Mouse (Mus musculus) stomach, postnatal 0 days (tissue): Measurements from ENCODE around the gene Dync1i2. TPM values are rescaled to one million over a fixed set of nuclear protein-coding genes. Genes with fewer than 3 reads are reported as not detected.

Source experiments
- ATAC-seq: fragments of 200-750 bp; cut with Nextera tagmentation; 2 replicates; pipeline ENCODE4 v1.8.0; 2017; ENCODE audit not compliant: low FRiP score, low TSS enrichment
- DNase-seq: peaks from one replicate; pipeline ENCODE4 v3.0.0-alpha.2; 2016; ENCODE audit warnings: low spot score
- H3K27ac ChIP-seq: fragments of 300-500 bp; sonication (generic); replicated peaks from 2 replicates; pipeline ENCODE4 v1.5.1; 2014; ENCODE audit warnings: mild to moderate bottlenecking, control low read depth
- H3K27me3 ChIP-seq: fragments of 300-500 bp; sonication (generic); 2 replicates; pipeline ENCODE4 v1.6.1; 2014; ENCODE audit warnings: low read length; ENCODE audit not compliant: control insufficient read depth, insufficient read depth
- H3K36me3 ChIP-seq: fragments of 300-500 bp; sonication (generic); 2 replicates; pipeline ENCODE4 v1.6.1; 2014; ENCODE audit warnings: low read length, mixed read lengths; ENCODE audit not compliant: control insufficient read depth, insufficient read depth
- H3K4me1 ChIP-seq: fragments of 300-500 bp; sonication (generic); replicated peaks from 2 replicates; pipeline ENCODE4 v1.6.1; 2014; ENCODE audit warnings: antibody characterized with exemption; ENCODE audit not compliant: control insufficient read depth, insufficient read depth
- H3K4me2 ChIP-seq: fragments of 300-500 bp; sonication (generic); replicated peaks from 2 replicates; pipeline ENCODE4 v1.6.1; 2014; ENCODE audit warnings: low read depth, mild to moderate bottlenecking, control low read depth, moderate library complexity
- H3K4me3 ChIP-seq: fragments of 300-500 bp; sonication (generic); 2 replicates; pipeline ENCODE4 v1.5.1; 2014; ENCODE audit warnings: low read depth, low read length, control low read depth
- H3K9ac ChIP-seq: fragments of 300-500 bp; sonication (generic); 2 replicates; pipeline ENCODE4 v1.6.1; 2014; ENCODE audit warnings: mild to moderate bottlenecking, low read length, control low read depth, mixed read lengths
- H3K9me3 ChIP-seq: fragments of 300-500 bp; sonication (generic); 2 replicates; pipeline ENCODE4 v1.6.1; 2016; ENCODE audit warnings: low read length; ENCODE audit not compliant: control insufficient read depth
- CTCF ChIP-seq: IDR thresholded peaks from 2 replicates; pipeline ENCODE4 v1.5.1; 2016; ENCODE audit warnings: antibody characterized with exemption, low read depth, mild to moderate bottlenecking, moderate library complexity
- EP300 ChIP-seq: optimal IDR thresholded peaks from 2 replicates; pipeline ENCODE3; 2016; ENCODE audit warnings: antibody characterized with exemption
- WGBS: fragments of 180-500 bp; shearing (Covaris S2); extraction: QIAGEN DNeasy Blood & Tissue Kit; methylation state at CpG from one replicate; pipeline ENCODE4 v1.1.7; 2014; 5-methylcytosine and 5-hydroxymethylcytosine counted together
- polyA plus RNA-seq: library from polyadenylated mRNA; unstranded; fragments of >200 nt; fragmentation: Nextera tagmentation; extraction: Ambion mirVana; gene quantifications from 2 replicates; pipeline ENCODE4 v1.2.1, GENCODE M21; 2015

Gene Dync1i2
- polyA plus RNA-seq, 1 experiment from 2014 or later: 59.2 TPM

DNA sequence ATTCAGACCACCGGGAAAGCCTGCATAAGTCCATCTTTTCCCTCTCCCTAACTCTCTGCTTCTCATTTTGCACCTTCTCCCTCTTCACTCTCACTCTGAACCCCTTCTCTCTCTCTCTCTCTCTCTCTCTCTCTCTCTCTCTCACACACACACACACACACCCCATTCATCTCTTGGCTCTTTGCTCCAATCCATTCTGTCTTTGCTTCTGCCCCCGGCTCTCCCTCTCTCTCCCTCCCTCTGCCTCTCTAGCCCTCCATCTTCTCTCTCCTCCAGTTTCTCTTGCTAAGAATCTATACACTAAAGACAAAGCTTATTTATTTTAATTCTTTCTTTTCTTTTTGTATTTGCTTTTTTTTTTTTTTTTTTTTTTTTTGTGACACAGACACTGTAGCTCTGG is 98.2 kb downstream of the Dync1i2 start:
- Histone ChIP-seq H3K27ac (no peak overlapping the region), H3K4me3 (no peak overlapping the region), H3K9me3 (no peaks in the 10 kb centered on the region), H3K9ac (no peak overlapping the region), H3K4me1 (no peaks in the 10 kb centered on the region), H3K27me3 (no peaks in the 10 kb centered on the region), H3K4me2 (no peak overlapping the region), H3K36me3 (peaks cover 14% of the 10 kb centered on the region)
- 52% methylated on average over 2 of the region's 2 CpGs for WGBS
- TF ChIP-seq CTCF: no peak
- TF ChIP-seq EP300: no peak
- no peak for DNase-seq
- ATAC-seq: no peak

DNA sequence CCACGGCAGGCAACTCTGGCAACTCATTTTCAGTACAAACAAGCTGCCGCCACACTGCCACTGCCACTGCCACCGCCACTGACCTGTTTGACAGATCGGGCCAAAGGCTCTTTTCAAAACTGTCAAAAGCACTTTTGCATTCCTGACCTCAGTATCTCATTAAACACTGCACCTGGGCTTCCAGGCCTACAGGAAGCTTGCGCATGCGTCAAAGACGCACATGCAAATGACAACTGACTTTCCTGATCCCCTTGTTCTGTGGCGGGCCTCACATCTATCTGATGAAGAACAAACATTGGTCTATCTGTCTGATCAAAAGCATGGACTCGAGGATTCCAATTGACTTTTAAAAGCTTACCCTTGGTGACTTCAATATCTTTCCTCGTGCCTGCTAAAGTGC is 100.6 kb downstream of the Dync1i2 start:
- WGBS: 62% methylated on average over 10 of the region's 10 CpGs
- Histone ChIP-seq H3K36me3 (peaks cover 11% of the 10 kb centered on the region), H3K4me2 (no peak overlapping the region), H3K27me3 (no peaks in the 10 kb centered on the region), H3K4me3 (no peak overlapping the region), H3K27ac (no peak overlapping the region), H3K4me1 (no peaks in the 10 kb centered on the region), H3K9me3 (no peaks in the 10 kb centered on the region), H3K9ac (no peak overlapping the region)
- no peak for DNase-seq
- ATAC-seq: no peak
- TF ChIP-seq EP300 (no peak), CTCF (no peak)

Other genes with a start within 250 kb of the Dync1i2 start
- 26.6 and 28.7 TPM in 2 replicates for gene Dcaf17, start 156.4 kb upstream of the Dync1i2 start, polyA plus RNA-seq
- gene Mettl8, start 156.1 kb upstream of the Dync1i2 start, polyA plus RNA-seq: 7.7 and 9.2 TPM in 2 replicates
- 10.2 and 13.0 TPM in 2 replicates for gene Cybrd1, start 93.8 kb upstream of the Dync1i2 start, polyA plus RNA-seq
- 28.0 and 31.2 TPM in 2 replicates for gene Slc25a12, start 156.0 kb downstream of the Dync1i2 start, polyA plus RNA-seq
- 49.9 and 50.8 TPM in 2 replicates for gene Hat1, start 177.3 kb downstream of the Dync1i2 start, polyA plus RNA-seq
- 16.2 and 17.0 TPM in 2 replicates for gene Metap1d, start 241.6 kb downstream of the Dync1i2 start, polyA plus RNA-seq